Comparison of ENCODE assay signal across 8 mouse cellular contexts in genomic region chr1:126568520-126569197, GRCm38 (mm10).
DNase-seq lines count a peak whose midpoint lies in the region.

No protein-coding gene starts in this region.

- peak; percentile 22 for DNase-seq in gastrocnemius, postnatal 10 days
- no peak for DNase-seq in gastrocnemius, postnatal 36 days
- DNase-seq in right cerebral cortex, adult 2 months (ENCODE audit: low spot score in 2 of 2): peak; percentile 7 to 28
- no peak for DNase-seq in right cerebral cortex, postnatal 36 days (ENCODE audit: low spot score in 2 of 2)
- peak; percentile 60 to 64 for DNase-seq in cerebellum, postnatal 10 days
- DNase-seq in layer of hippocampus, postnatal 14 days (ENCODE audit: low spot score in 2 of 2): peak; percentile 16
- DNase-seq in right cerebral cortex, postnatal 4 days: peak; percentile 56
- DNase-seq in gastrocnemius, adult 18-20 months (ENCODE audit: low spot score): no peak

- intact Hi-C loops in gastrocnemius, postnatal 36 days (cut with DNase I): no loop called here

Comparison
In these comparisons a context has a peak if more than half of its experiments do, and no peak if none do; other contexts are left out.
1. DNase-seq: peak in gastrocnemius, postnatal 10 days (single experiment), right cerebral cortex, adult 2 months (2 of 2), cerebellum, postnatal 10 days (2 of 2), layer of hippocampus, postnatal 14 days (2 of 2) and right cerebral cortex, postnatal 4 days (single experiment); none in gastrocnemius, postnatal 36 days (0 of 2), right cerebral cortex, postnatal 36 days (0 of 2) and gastrocnemius, adult 18-20 months (single experiment).